Mouse (Mus musculus) spleen, adult 2 months (tissue): ENCODE results near the gene Ephb1.

Experiments used
- CTCF ChIP-seq: fragments of 200-500 bp; IDR thresholded peaks from 2 replicates; pipeline ENCODE4 v1.5.1; 2011; ENCODE audit warnings: mild to moderate bottlenecking, inconsistent platforms; ENCODE audit not compliant: insufficient read depth, insufficient read length, insufficient replicate concordance; ENCODE audit errors: extremely low read depth
- POLR2A ChIP-seq: fragments of 200-500 bp; IDR thresholded peaks from 2 replicates; pipeline ENCODE4 v1.6.1; 2011; ENCODE audit warnings: low read depth, low read length, inconsistent platforms

- no peak for TF ChIP-seq POLR2A
- no peak for TF ChIP-seq CTCF
Observed at GRCm38 (mm10) chr9:101982378-101982777, 372.1 kb downstream of the Ephb1 start.
